Mouse (Mus musculus) liver, embryonic 14.5 days (tissue): Measurements from ENCODE around the gene Gm2310.

Source experiments
- CTCF ChIP-seq: IDR thresholded peaks from 2 replicates; pipeline ENCODE4 v1.5.1; 2016; ENCODE audit warnings: antibody characterized with exemption, low read depth, control low read depth
- EP300 ChIP-seq: IDR thresholded peaks from 2 replicates; pipeline ENCODE4 v1.6.1; 2016; ENCODE audit warnings: antibody characterized with exemption, low read depth

DNA sequence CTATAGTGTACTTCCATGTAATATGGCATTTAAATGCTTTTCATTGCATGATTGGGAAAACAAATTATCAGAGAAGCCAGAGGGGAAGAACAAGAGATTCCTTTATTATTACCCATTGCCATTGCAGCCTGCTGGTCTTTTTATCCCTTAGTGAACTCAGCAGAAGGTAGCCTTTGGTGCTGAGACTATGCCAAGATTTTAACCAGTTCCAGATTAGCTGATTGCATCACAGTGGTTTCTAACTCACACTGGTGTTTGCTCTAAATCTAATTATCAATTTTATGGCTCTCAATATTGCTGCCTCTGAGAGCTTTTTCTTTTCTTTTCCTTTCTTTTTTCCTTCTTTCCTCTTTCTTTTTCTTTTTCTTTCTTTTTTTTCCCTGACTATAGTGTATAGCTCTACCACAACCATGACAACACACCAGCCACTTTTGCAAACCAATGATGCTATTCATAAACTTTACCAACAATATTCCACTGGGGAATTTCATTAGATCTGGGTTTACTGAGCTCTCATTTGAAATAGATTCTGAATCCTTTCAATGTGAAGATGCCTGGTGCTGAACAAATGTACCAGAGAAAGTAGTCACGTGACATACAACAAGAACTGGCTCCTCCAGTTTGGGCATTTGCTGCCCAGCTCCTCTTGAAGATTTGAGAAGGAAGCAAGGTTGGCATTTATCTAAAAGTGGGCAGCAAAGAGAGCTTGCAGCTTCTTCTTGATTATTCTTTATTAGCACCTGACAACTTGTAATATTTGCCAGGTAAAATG is 43.9 kb upstream of the Gm2310 start:
- no peak for TF ChIP-seq CTCF
- TF ChIP-seq EP300, result no peak
